Mouse (Mus musculus) midbrain, embryonic 15.5 days (tissue): Measurements from ENCODE around the gene Tmem190. TPM values are rescaled to one million over a fixed set of nuclear protein-coding genes. Genes with fewer than 3 reads are reported as not detected.

Source experiments
- ATAC-seq: fragments of 200-750 bp; cut with Nextera tagmentation; replicated peaks from 2 replicates; pipeline ENCODE4 v1.8.0; 2017; ENCODE audit warnings: moderate TSS enrichment
- H3K27ac ChIP-seq: fragments of 300-500 bp; sonication (generic); 2 replicates; pipeline ENCODE4 v1.5.1; 2015; ENCODE audit warnings: mild to moderate bottlenecking, inconsistent platforms
- H3K27me3 ChIP-seq: fragments of 300-500 bp; sonication (generic); replicated peaks from 2 replicates; pipeline ENCODE4 v1.6.1; 2015; ENCODE audit warnings: inconsistent platforms
- H3K36me3 ChIP-seq: fragments of 300-500 bp; sonication (generic); replicated peaks from 2 replicates; pipeline ENCODE4 v1.6.1; 2015; ENCODE audit warnings: inconsistent platforms
- H3K4me1 ChIP-seq: fragments of 300-500 bp; sonication (generic); 2 replicates; pipeline ENCODE4 v1.6.1; 2015; ENCODE audit warnings: inconsistent platforms
- H3K4me2 ChIP-seq: fragments of 300-500 bp; sonication (generic); 2 replicates; pipeline ENCODE4 v1.6.1; 2015; ENCODE audit warnings: inconsistent platforms, mild to moderate bottlenecking, moderate library complexity
- H3K4me3 ChIP-seq: fragments of 300-500 bp; sonication (generic); 2 replicates; pipeline ENCODE4 v1.5.1; 2015; ENCODE audit warnings: mild to moderate bottlenecking, inconsistent platforms
- H3K9ac ChIP-seq: fragments of 300-500 bp; sonication (generic); 2 replicates; pipeline ENCODE4 v1.6.1; 2015; ENCODE audit warnings: mild to moderate bottlenecking, inconsistent platforms
- H3K9me3 ChIP-seq: fragments of 300-500 bp; sonication (generic); 2 replicates; pipeline ENCODE4 v1.6.1; 2016; ENCODE audit warnings: inconsistent platforms
- WGBS: fragments of 180-500 bp; shearing (Covaris S2); methylation state at CpG from one replicate; pipeline ENCODE4 v1.1.7; 2015; ENCODE audit warnings: mixed read lengths; 5-methylcytosine and 5-hydroxymethylcytosine counted together
- polyA plus RNA-seq: library from polyadenylated mRNA; unstranded; fragments of >200 nt; fragmentation: Nextera tagmentation; extraction: Ambion mirVana; gene quantifications from 2 replicates; pipeline ENCODE4 v1.2.1, GENCODE M21; 2015

Tmem190 gene
- polyA plus RNA-seq, 1 experiment from 2014 or later: not detected

- H3K27me3 ChIP-seq: no peaks in the 10 kb centered on the region
- H3K4me1 ChIP-seq: peaks cover 17% of the 10 kb centered on the region
- no peak for ATAC-seq
- 76% methylated on average over 9 of the region's 9 CpGs for WGBS
- H3K36me3 ChIP-seq: no peaks in the 10 kb centered on the region; the same call in 1 of the 2 replicates
- no peak overlapping the region for H3K27ac ChIP-seq
- H3K4me3 ChIP-seq: no peak overlapping the region
- H3K9me3 ChIP-seq: no peaks in the 10 kb centered on the region
- no peak overlapping the region for H3K4me2 ChIP-seq
- H3K9ac ChIP-seq: no peak overlapping the region
These were observed 35.4 kb upstream of the Tmem190 start for GRCm38 (mm10) chr7:4747156-4747899.

GRCm38 (mm10) chr7:4748321-4748720 lies 34.4 kb upstream of the Tmem190 start:
- Histone ChIP-seq H3K4me3 (no peak overlapping the region), H3K36me3 (no peaks in the 10 kb centered on the region; the same call in 1 of the 2 replicates), H3K4me1 (peaks cover 18% of the 10 kb centered on the region), H3K27ac (no peak overlapping the region), H3K9me3 (no peaks in the 10 kb centered on the region), H3K9ac (no peak overlapping the region), H3K4me2 (no peak overlapping the region), H3K27me3 (no peaks in the 10 kb centered on the region)
- 87% methylated on average over 4 of the region's 4 CpGs for WGBS
- ATAC-seq: no peak

DNA sequence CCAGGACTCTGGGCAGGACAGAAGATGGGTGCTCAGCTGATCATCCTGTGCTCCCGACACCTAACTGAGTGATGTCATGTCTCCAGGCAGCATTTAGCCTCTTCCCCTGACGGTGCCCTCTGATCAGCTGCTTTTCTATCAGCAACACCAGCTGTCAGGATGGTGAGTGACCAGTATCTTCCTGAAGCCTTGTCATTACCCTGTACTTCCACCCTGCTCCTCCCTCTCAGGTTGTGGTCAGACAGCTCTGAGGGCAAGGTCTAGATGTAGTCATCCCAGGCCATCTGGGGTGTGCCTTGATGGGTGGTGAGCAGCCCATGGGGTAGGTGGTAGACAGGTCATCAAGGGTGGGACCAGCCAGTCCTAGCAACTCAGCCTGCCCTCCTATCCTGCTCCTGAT lies 33.6 kb upstream of the Tmem190 start:
- 81% methylated on average over 2 of the region's 2 CpGs for WGBS
- no peaks in the 10 kb centered on the region for H3K9me3 ChIP-seq
- ATAC-seq: no peak

DNA sequence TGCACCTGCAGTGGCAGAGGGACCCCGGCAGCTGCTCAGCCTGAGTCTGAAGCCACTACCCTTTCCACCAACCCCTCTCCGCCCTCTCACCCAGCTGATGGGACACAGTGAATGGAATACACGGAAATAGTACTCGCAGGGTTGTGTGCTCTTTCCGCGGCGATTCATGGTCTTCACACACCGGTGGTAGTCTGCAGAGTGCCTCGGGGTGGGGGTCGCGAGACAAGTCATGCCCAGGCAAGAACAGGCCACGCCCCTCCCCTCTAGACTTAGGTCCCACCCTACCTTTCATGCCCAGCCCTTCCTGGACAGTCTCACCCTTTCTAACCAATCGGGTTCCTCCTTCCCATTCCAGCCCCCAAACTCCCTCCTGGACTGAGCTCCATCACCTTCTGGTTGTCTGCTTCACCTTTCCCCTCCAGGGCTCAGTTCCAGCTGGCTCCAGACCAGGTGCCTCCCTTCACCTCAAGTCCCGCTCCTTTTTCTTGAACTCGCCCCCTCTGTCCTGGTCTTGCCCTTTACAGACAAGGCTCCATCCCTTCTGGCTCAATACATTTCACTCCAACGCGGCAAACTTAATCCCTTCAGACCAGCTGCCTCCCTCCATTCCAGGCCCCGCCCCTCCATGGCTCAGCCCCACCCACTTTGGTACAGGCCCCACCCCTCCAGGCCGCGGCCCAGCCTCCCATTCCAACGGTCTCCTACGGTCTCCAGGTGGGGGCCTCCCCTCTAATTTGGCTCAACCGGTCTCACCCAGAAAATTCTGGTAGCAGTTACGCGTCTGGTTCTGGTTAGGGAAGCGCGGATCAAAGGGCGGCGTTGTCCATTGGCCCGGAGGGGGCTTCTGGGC lies 30.5 kb upstream of the Tmem190 start:
- WGBS: under 1% methylated on average over 30 of the region's 30 CpGs
- H3K27me3 ChIP-seq: no peaks in the 10 kb centered on the region
- ATAC-seq: peak; percentile 77
- no peak overlapping the region for H3K27ac ChIP-seq
- H3K4me3 ChIP-seq: peak overlapping the region; percentile 37
- H3K9ac ChIP-seq: peak overlapping the region; percentile 12; the same call in 1 of the 2 replicates
- H3K4me2 ChIP-seq: peak overlapping the region; percentile 56
- no peaks in the 10 kb centered on the region for H3K36me3 ChIP-seq
- peaks cover 18% of the 10 kb centered on the region for H3K4me1 ChIP-seq
- no peaks in the 10 kb centered on the region for H3K9me3 ChIP-seq

More for the DNA sequence above, 33.6 kb upstream of the Tmem190 start:
- Histone ChIP-seq H3K9ac (no peak overlapping the region), H3K4me1 (peaks cover 18% of the 10 kb centered on the region), H3K4me2 (no peak overlapping the region), H3K4me3 (no peak overlapping the region), H3K36me3 (no peaks in the 10 kb centered on the region; the same call in 1 of the 2 replicates), H3K27me3 (no peaks in the 10 kb centered on the region), H3K27ac (no peak overlapping the region)

DNA sequence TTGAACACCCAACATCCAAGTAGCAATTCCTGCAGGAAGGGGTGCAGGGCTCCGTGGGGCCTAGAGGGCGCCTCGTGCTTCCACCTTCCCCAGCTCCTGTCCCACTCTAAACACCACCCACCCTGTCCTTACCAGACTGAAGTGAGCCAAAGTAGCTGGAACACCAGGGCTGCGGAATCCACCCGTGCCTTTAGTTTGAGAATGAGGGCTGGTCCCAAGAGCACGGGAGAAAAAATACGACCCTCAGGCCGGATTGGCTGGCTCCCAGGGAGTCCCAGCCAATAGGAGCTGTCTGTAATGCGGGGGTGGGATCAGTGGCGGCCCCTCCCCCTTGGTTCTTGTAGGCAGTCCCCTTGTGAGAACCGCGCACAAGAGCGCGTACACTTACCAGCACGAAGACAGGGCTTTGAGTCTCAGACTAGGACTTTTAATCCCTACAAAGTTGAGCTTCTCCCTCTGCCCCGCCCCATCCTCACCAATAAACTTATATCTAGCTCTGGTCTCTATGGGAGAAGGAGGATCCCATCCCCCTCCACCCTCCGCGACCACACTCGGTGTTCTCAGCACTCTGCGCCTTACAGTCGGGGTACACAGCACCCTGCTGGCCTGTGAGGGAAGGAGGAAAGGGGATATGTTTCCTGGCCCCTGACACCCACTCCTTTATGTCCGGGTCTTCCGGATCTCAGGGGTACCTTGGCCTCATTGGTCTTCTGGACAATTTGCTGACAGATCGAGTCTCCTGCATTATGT lies 29.7 kb upstream of the Tmem190 start, which contains the start of gene Cox6b2:
Cox6b2 (minus strand) TSS at position 274 of the 750 bp plus-strand sequence.
- ATAC-seq: peak; percentile 93
- H3K9me3 ChIP-seq: no peaks in the 10 kb centered on the region
- no peaks in the 10 kb centered on the region for H3K36me3 ChIP-seq
- peaks cover 18% of the 10 kb centered on the region for H3K4me1 ChIP-seq
- 3% methylated on average over 24 of the region's 24 CpGs for WGBS
- H3K27me3 ChIP-seq: no peaks in the 10 kb centered on the region
- H3K27ac ChIP-seq: no peak within 1 kb of the TSS
- H3K4me2 ChIP-seq: peak within 1 kb of the TSS; percentile 56
- peak within 1 kb of the TSS; percentile 37 for H3K4me3 ChIP-seq
- peak within 1 kb of the TSS; percentile 12; the same call in 1 of the 2 replicates for H3K9ac ChIP-seq

GRCm38 (mm10) chr7:4759670-4760069 lies 23.1 kb upstream of the Tmem190 start:
- no peak for ATAC-seq
- Histone ChIP-seq H3K36me3 (no peaks in the 10 kb centered on the region), H3K4me2 (no peak overlapping the region), H3K27me3 (no peaks in the 10 kb centered on the region), H3K27ac (no peak overlapping the region), H3K4me1 (no peaks in the 10 kb centered on the region), H3K9ac (no peak overlapping the region), H3K4me3 (no peak overlapping the region), H3K9me3 (no peaks in the 10 kb centered on the region)
- 46% methylated on average over 1 of the region's 1 CpGs for WGBS

- no peak overlapping the region for H3K4me2 ChIP-seq
- no peaks in the 10 kb centered on the region for H3K4me1 ChIP-seq
- no peak overlapping the region for H3K27ac ChIP-seq
- ATAC-seq: no peak
- WGBS: 19% methylated on average over 4 of the region's 4 CpGs
- no peaks in the 10 kb centered on the region for H3K36me3 ChIP-seq
- no peaks in the 10 kb centered on the region for H3K27me3 ChIP-seq
- H3K4me3 ChIP-seq: no peak overlapping the region
- no peak overlapping the region for H3K9ac ChIP-seq
- H3K9me3 ChIP-seq: no peaks in the 10 kb centered on the region
These were observed 17.6 kb upstream of the Tmem190 start for GRCm38 (mm10) chr7:4764946-4765710.

GRCm38 (mm10) chr7:4771202-4771601 lies 11.5 kb upstream of the Tmem190 start, which contains the start of gene Fam71e2:
Gene Fam71e2 (minus strand): TSS chr7:4771302.
- 67% methylated on average over 5 of the region's 5 CpGs for WGBS
- H3K27me3 ChIP-seq: peaks cover 10% of the 10 kb centered on the region

GRCm38 (mm10) chr7:4776131-4776530 lies 6.6 kb upstream of the Tmem190 start:
- no peak overlapping the region for H3K4me2 ChIP-seq
- no peaks in the 10 kb centered on the region for H3K36me3 ChIP-seq
- H3K27me3 ChIP-seq: peaks cover 47% of the 10 kb centered on the region
- WGBS: 55% methylated on average over 10 of the region's 10 CpGs
- peaks cover 10% of the 10 kb centered on the region; the same call in 1 of the 2 replicates for H3K4me1 ChIP-seq
- H3K9ac ChIP-seq: no peak overlapping the region
- no peak overlapping the region for H3K4me3 ChIP-seq
- no peak for ATAC-seq
- no peak overlapping the region for H3K27ac ChIP-seq
- H3K9me3 ChIP-seq: no peaks in the 10 kb centered on the region

More at GRCm38 (mm10) chr7:4771202-4771601, 11.5 kb upstream of the Tmem190 start, which contains the start of gene Fam71e2:
- ATAC-seq: no peak
- Histone ChIP-seq H3K27ac (no peak within 1 kb of the TSS), H3K4me2 (no peak within 1 kb of the TSS), H3K9ac (no peak within 1 kb of the TSS), H3K9me3 (no peaks in the 10 kb centered on the region), H3K4me1 (no peaks in the 10 kb centered on the region), H3K4me3 (no peak within 1 kb of the TSS), H3K36me3 (no peaks in the 10 kb centered on the region)

DNA sequence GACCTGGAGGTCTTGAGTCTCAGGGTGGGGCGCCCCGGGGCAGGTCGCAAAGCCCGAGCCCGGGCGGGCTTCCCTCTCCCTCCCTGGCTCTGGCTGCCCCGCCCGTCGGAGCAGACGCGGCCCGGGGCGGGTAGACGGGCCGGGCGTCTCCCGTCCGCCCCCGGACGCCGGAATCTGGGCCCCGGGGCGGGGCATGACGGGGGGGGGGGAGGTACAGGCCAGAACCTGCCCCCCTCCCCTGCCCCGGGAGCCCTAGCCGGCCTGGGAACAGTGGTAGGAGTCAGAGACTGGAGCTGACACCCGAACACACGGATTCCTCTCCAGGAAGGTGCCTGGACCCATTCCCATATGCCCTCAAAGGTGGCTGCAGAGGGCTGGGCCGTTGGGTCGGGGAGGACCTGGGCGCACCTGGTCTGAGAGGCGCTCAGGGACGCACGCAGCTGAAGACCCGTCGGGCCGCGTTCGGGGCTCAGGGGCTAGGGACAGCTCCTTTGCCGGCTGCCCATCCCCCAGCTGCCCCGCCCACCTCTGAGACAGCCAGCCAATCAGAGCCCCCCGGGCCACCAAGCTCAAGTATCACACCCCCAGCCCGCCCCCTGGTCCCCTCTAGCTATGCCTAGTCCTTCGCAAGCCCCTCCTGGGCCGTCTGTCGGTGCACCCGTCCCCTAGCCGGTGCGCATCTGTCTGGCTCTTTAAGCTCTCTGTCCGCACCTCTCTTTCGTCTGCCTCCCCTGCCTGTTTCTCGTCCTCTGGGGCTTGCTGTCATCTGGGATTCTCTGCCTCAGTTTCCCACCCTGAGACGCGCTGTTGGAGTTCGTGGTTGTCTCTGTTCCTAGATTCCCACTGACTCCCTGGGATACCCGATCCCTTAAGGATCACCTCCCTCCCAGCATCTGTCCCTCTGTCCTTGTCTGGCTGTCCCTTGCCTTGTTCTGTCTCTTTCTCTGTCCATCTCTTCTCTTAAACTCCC lies 5.6 kb upstream of the Tmem190 start:
- under 1% methylated on average over 35 of the region's 56 CpGs for WGBS
- peak overlapping the region; percentile 54 for H3K4me2 ChIP-seq
- H3K27ac ChIP-seq: no peak overlapping the region
- H3K36me3 ChIP-seq: no peaks in the 10 kb centered on the region
- peaks cover 10% of the 10 kb centered on the region; the same call in 1 of the 2 replicates for H3K4me1 ChIP-seq
- ATAC-seq: peak; percentile 74
- peak overlapping the region; percentile 37 for H3K4me3 ChIP-seq
- H3K9me3 ChIP-seq: no peaks in the 10 kb centered on the region
- H3K27me3 ChIP-seq: peaks cover 47% of the 10 kb centered on the region
- H3K9ac ChIP-seq: peak overlapping the region; percentile 39
